Mouse (Mus musculus) neural tube, embryonic 13.5 days (tissue): ENCODE measurements at regions not wholly inside any gene's neighbourhood (a gene's known extent, or its start where the extent isn't known, plus 50 kb on each side); places are given as distances from the start of the nearest gene placed in this dataset.
A peak's percentile ranks its signal among the peaks of the same experiment; 100 is the strongest.

Source experiments
- ATAC-seq: fragments of 200-750 bp; cut with Nextera tagmentation; 2 replicates; pipeline ENCODE4 v1.8.0; 2017; ENCODE audit warnings: low read depth, mild to moderate bottlenecking, moderate TSS enrichment, moderate library complexity
- H3K27ac ChIP-seq: fragments of 300-500 bp; sonication (generic); replicated peaks from 2 replicates; pipeline ENCODE4 v1.5.1; 2015; ENCODE audit warnings: moderate library complexity, mild to moderate bottlenecking, inconsistent platforms
- H3K27me3 ChIP-seq: fragments of 300-500 bp; sonication (generic); 2 replicates; pipeline ENCODE4 v1.6.1; 2015; ENCODE audit warnings: mild to moderate bottlenecking, inconsistent platforms
- H3K36me3 ChIP-seq: fragments of 300-500 bp; sonication (generic); 2 replicates; pipeline ENCODE4 v1.6.1; 2015; ENCODE audit warnings: mild to moderate bottlenecking, inconsistent platforms
- H3K4me1 ChIP-seq: fragments of 300-500 bp; sonication (generic); replicated peaks from 2 replicates; pipeline ENCODE4 v1.6.1; 2015; ENCODE audit warnings: inconsistent platforms
- H3K4me2 ChIP-seq: fragments of 300-500 bp; sonication (generic); 2 replicates; pipeline ENCODE4 v1.6.1; 2015; ENCODE audit warnings: inconsistent platforms, mild to moderate bottlenecking, moderate library complexity
- H3K4me3 ChIP-seq: fragments of 300-500 bp; sonication (generic); 2 replicates; pipeline ENCODE4 v1.5.1; 2015; ENCODE audit warnings: mild to moderate bottlenecking, inconsistent platforms
- H3K9ac ChIP-seq: fragments of 300-500 bp; sonication (generic); 2 replicates; pipeline ENCODE4 v1.6.1; 2015; ENCODE audit warnings: moderate library complexity, mild to moderate bottlenecking, inconsistent platforms
- H3K9me3 ChIP-seq: fragments of 300-500 bp; sonication (generic); 2 replicates; pipeline ENCODE4 v1.6.1; 2016; ENCODE audit warnings: inconsistent platforms
- WGBS: fragments of 180-500 bp; shearing (Covaris S2); methylation state at CpG from one replicate; pipeline ENCODE4 v1.1.7; 2015; 5-methylcytosine and 5-hydroxymethylcytosine counted together

- no peak overlapping the region for H3K4me3 ChIP-seq
These were observed 59.9 kb downstream of the S1pr1 start for GRCm38 (mm10) chr3:115655020-115655419.

GRCm38 (mm10) chr3:115652236-115652635 lies 62.6 kb downstream of the S1pr1 start:
- H3K4me1 ChIP-seq: no peaks in the 10 kb centered on the region
- no peak overlapping the region for H3K9ac ChIP-seq
- H3K27me3 ChIP-seq: no peaks in the 10 kb centered on the region
- H3K36me3 ChIP-seq: no peaks in the 10 kb centered on the region
- H3K9me3 ChIP-seq: no peaks in the 10 kb centered on the region
- no peak overlapping the region for H3K27ac ChIP-seq
- H3K4me3 ChIP-seq: no peak overlapping the region
- WGBS: 91% methylated on average over 5 of the region's 5 CpGs
- ATAC-seq: no peak
- H3K4me2 ChIP-seq: no peak overlapping the region

More at GRCm38 (mm10) chr3:115655020-115655419, 59.9 kb downstream of the S1pr1 start:
- Histone ChIP-seq H3K36me3 (no peaks in the 10 kb centered on the region), H3K9ac (no peak overlapping the region), H3K27me3 (no peaks in the 10 kb centered on the region), H3K9me3 (no peaks in the 10 kb centered on the region), H3K27ac (no peak overlapping the region), H3K4me2 (no peak overlapping the region), H3K4me1 (no peaks in the 10 kb centered on the region)
- ATAC-seq: no peak

- ATAC-seq: no peak
These were observed 65.3 kb downstream of the S1pr1 start for GRCm38 (mm10) chr3:115649338-115650117.

GRCm38 (mm10) chr3:115646993-115647392 lies 67.9 kb downstream of the S1pr1 start:
- WGBS: 54% methylated on average over 7 of the region's 7 CpGs
- no peak for ATAC-seq

More at GRCm38 (mm10) chr3:115649338-115650117, 65.3 kb downstream of the S1pr1 start:
- Histone ChIP-seq H3K36me3 (no peaks in the 10 kb centered on the region), H3K4me1 (no peaks in the 10 kb centered on the region), H3K27ac (no peak overlapping the region), H3K9me3 (no peaks in the 10 kb centered on the region), H3K4me2 (no peak overlapping the region), H3K9ac (no peak overlapping the region), H3K27me3 (no peaks in the 10 kb centered on the region), H3K4me3 (no peak overlapping the region)
- WGBS: 78% methylated on average over 3 of the region's 3 CpGs

GRCm38 (mm10) chr3:115644307-115644706 lies 70.6 kb downstream of the S1pr1 start:
- Histone ChIP-seq H3K36me3 (no peaks in the 10 kb centered on the region), H3K4me1 (peaks cover 5% of the 10 kb centered on the region), H3K4me2 (no peak overlapping the region), H3K27me3 (no peaks in the 10 kb centered on the region), H3K27ac (no peak overlapping the region), H3K4me3 (no peak overlapping the region), H3K9me3 (no peaks in the 10 kb centered on the region), H3K9ac (no peak overlapping the region)
- 90% methylated on average over 5 of the region's 5 CpGs for WGBS
- no peak for ATAC-seq

More at GRCm38 (mm10) chr3:115646993-115647392, 67.9 kb downstream of the S1pr1 start:
- H3K9me3 ChIP-seq: no peaks in the 10 kb centered on the region
- peaks cover 2% of the 10 kb centered on the region for H3K4me1 ChIP-seq
- H3K27me3 ChIP-seq: no peaks in the 10 kb centered on the region
- no peak overlapping the region for H3K27ac ChIP-seq
- no peak overlapping the region for H3K4me3 ChIP-seq
- no peaks in the 10 kb centered on the region for H3K36me3 ChIP-seq
- H3K4me2 ChIP-seq: no peak overlapping the region
- H3K9ac ChIP-seq: no peak overlapping the region

GRCm38 (mm10) chr3:115642846-115643260 lies 72.0 kb downstream of the S1pr1 start:
- Histone ChIP-seq H3K27ac (no peak overlapping the region), H3K9ac (peak overlapping the region; percentile 72), H3K27me3 (no peaks in the 10 kb centered on the region), H3K36me3 (no peaks in the 10 kb centered on the region), H3K4me1 (peaks cover 5% of the 10 kb centered on the region), H3K9me3 (no peaks in the 10 kb centered on the region), H3K4me2 (peak overlapping the region; percentile 63), H3K4me3 (peak overlapping the region; percentile 46)
- 9% methylated on average over 11 of the region's 11 CpGs for WGBS
- 0 out of 2 replicates have a peak, but pooled peaks have one; percentile 2 for ATAC-seq

- peak overlapping the region; percentile 72 for H3K9ac ChIP-seq
- ATAC-seq: peak; percentile 83
- H3K9me3 ChIP-seq: no peaks in the 10 kb centered on the region
- peaks cover 5% of the 10 kb centered on the region for H3K4me1 ChIP-seq
- H3K4me3 ChIP-seq: peak overlapping the region; percentile 46
- no peaks in the 10 kb centered on the region for H3K27me3 ChIP-seq
- peak overlapping the region; percentile 74 for H3K27ac ChIP-seq
- peak overlapping the region; percentile 63 for H3K4me2 ChIP-seq
- H3K36me3 ChIP-seq: no peaks in the 10 kb centered on the region
- 9% methylated on average over 26 of the region's 26 CpGs for WGBS
These were observed 72.6 kb downstream of the S1pr1 start for GRCm38 (mm10) chr3:115642001-115642845.

- H3K4me2 ChIP-seq: no peak overlapping the region
- ATAC-seq: no peak
- WGBS: 51% methylated on average over 6 of the region's 6 CpGs
These were observed 73.5 kb downstream of the S1pr1 start for GRCm38 (mm10) chr3:115641411-115641810.

GRCm38 (mm10) chr3:115635487-115635886 lies 79.4 kb downstream of the S1pr1 start:
- Histone ChIP-seq H3K27ac (no peak overlapping the region), H3K4me2 (no peak overlapping the region), H3K27me3 (no peaks in the 10 kb centered on the region), H3K36me3 (no peaks in the 10 kb centered on the region), H3K9me3 (no peaks in the 10 kb centered on the region), H3K4me3 (no peak overlapping the region), H3K4me1 (peaks cover 10% of the 10 kb centered on the region), H3K9ac (no peak overlapping the region)
- 94% methylated on average over 4 of the region's 4 CpGs for WGBS
- ATAC-seq: no peak

More at GRCm38 (mm10) chr3:115641411-115641810, 73.5 kb downstream of the S1pr1 start:
- Histone ChIP-seq H3K9ac (no peak overlapping the region), H3K4me1 (peaks cover 5% of the 10 kb centered on the region), H3K27me3 (no peaks in the 10 kb centered on the region), H3K27ac (no peak overlapping the region), H3K4me3 (no peak overlapping the region; the same call in 1 of the 2 replicates), H3K36me3 (no peaks in the 10 kb centered on the region), H3K9me3 (no peaks in the 10 kb centered on the region)

GRCm38 (mm10) chr3:115635081-115635480 lies 79.8 kb downstream of the S1pr1 start:
- Histone ChIP-seq H3K36me3 (no peaks in the 10 kb centered on the region), H3K27ac (no peak overlapping the region), H3K27me3 (no peaks in the 10 kb centered on the region), H3K4me3 (no peak overlapping the region), H3K9ac (no peak overlapping the region), H3K4me2 (no peak overlapping the region), H3K4me1 (peaks cover 10% of the 10 kb centered on the region), H3K9me3 (no peaks in the 10 kb centered on the region)
- 90% methylated on average over 5 of the region's 5 CpGs for WGBS
- ATAC-seq: no peak

- Histone ChIP-seq H3K4me2 (0 out of 2 replicates have a peak overlapping the region, but pooled peaks have one; percentile 18), H3K9ac (no peak overlapping the region)
- 48% methylated on average over 4 of the region's 4 CpGs for WGBS
These were observed 82.5 kb downstream of the S1pr1 start for GRCm38 (mm10) chr3:115632417-115632743.

More at GRCm38 (mm10) chr3:115632417-115632743, 82.5 kb downstream of the S1pr1 start:
- Histone ChIP-seq H3K27ac (peak overlapping the region; percentile 61), H3K9me3 (no peaks in the 10 kb centered on the region), H3K36me3 (no peaks in the 10 kb centered on the region), H3K4me3 (no peak overlapping the region), H3K27me3 (no peaks in the 10 kb centered on the region), H3K4me1 (peaks cover 10% of the 10 kb centered on the region)
- peak; percentile 51; the same call in 1 of the 2 replicates for ATAC-seq
